In the genomic region with DNA sequence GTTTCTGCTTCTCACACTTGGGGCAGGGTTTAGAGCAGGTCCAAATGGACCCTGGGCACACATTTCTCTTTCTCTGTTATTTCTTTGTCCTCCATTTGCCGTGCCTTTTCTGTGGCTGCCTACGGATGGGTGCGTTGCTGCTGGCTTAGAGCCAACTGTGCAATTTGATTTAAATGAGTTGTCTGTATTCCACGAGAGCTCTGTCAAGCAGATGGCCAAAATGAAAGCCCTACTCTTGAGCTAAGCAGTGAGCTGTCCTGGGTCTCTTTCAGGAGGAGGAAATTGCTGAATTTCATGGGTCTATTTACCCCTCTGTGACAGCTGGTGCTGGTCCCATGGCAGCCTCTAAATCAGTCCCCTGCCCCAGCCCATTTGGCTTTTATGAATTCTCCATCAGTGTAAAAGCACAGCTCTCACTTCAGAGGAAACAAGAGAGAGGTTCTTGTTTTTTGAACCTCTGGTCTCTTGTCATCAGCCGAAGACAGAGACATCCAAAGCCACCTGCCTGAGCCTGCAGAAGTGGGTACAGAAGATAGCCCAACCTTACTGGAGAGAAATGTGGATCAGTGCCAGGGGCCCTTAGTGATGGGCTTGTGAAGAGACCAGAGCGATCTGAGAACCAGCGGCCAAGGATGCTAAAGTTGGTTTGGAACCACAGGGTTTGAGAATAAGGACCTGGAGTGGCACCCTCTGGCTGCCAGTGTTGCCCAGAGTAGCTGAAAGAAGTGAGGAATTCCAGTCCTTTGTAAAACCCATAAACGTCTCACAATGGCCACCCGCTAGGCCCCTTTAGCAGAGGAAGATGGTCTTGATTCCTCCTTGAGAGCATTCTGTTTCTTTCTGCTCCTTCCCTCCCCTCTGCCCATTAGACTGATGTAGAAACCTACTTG, we compare ENCODE assay signal across 8 mouse cellular contexts. TPM values are rescaled to one million over a fixed set of nuclear protein-coding genes. Genes with fewer than 3 reads are reported as not detected.
DNase-seq lines count a peak whose midpoint lies in the region; ATAC-seq lines count a peak whose summit lies in the region.
"Not testable (repeated sequence)": the region's sequence is repeated elsewhere in the genome, so short reads cannot be mapped to it uniquely, and the experiment has no call there.
"Had no signal": no experiment of that assay in that cellular context is flagged by ENCODE, and none has a peak within 500 bp of the region (broad histone marks: within the 10 kb centered on the region; RNA-seq: fewer than 3 reads in every experiment).

No protein-coding gene starts in this region.

- not testable (repeated sequence) for H3K9ac ChIP-seq in forebrain, embryonic 13.5 days; hindbrain, embryonic 16.5 days (ENCODE audit: low read depth, low read length); lung, embryonic 15.5 days; midbrain, embryonic 13.5 days (replicated peaks); neural tube, embryonic 12.5 days

- H3K27ac ChIP-seq in forebrain, embryonic 13.5 days, result peak overlapping the region; percentile 70
- not testable (repeated sequence) for H3K27ac ChIP-seq in heart, embryonic 10.5 days; hindbrain, embryonic 16.5 days (ENCODE audit: low read depth, low read length); lung, embryonic 15.5 days; midbrain, embryonic 13.5 days; neural tube, embryonic 12.5 days

- H3K27me3 ChIP-seq in forebrain, embryonic 13.5 days; heart, embryonic 10.5 days (ENCODE audit: insufficient read depth, poor library complexity, severe bottlenecking); hindbrain, embryonic 16.5 days (replicated peaks; ENCODE audit: control insufficient read depth, insufficient read depth, low read length); lung, embryonic 15.5 days; midbrain, embryonic 13.5 days; neural tube, embryonic 12.5 days (replicated peaks): not testable (repeated sequence)

- H3K36me3 ChIP-seq in forebrain, embryonic 13.5 days (ENCODE audit: poor library complexity, severe bottlenecking); heart, embryonic 10.5 days; hindbrain, embryonic 16.5 days (ENCODE audit: control insufficient read depth, insufficient read depth, low read length); lung, embryonic 15.5 days; midbrain, embryonic 13.5 days; neural tube, embryonic 12.5 days: not testable (repeated sequence)

- H3K4me2 ChIP-seq in forebrain, embryonic 13.5 days; hindbrain, embryonic 16.5 days (ENCODE audit: low read length); lung, embryonic 15.5 days; midbrain, embryonic 13.5 days (replicated peaks); neural tube, embryonic 12.5 days (replicated peaks): not testable (repeated sequence)

- not testable (repeated sequence) for H3K9me3 ChIP-seq in forebrain, embryonic 13.5 days (replicated peaks); heart, embryonic 10.5 days; hindbrain, embryonic 16.5 days (ENCODE audit: control insufficient read depth, low read length); lung, embryonic 15.5 days; midbrain, embryonic 13.5 days; neural tube, embryonic 12.5 days

- ATAC-seq in forebrain, embryonic 13.5 days, result peak; percentile 94
- ATAC-seq in hindbrain, embryonic 16.5 days, result peak; percentile 81
- ATAC-seq in lung, embryonic 15.5 days (ENCODE audit: borderline replicate concordance, extremely low read depth, low FRiP score, low TSS enrichment), result 0 out of 2 replicates have a peak, but pooled peaks have one; percentile 16
- ATAC-seq in midbrain, embryonic 13.5 days, result peak; percentile 88
- ATAC-seq in neural tube, embryonic 12.5 days (ENCODE audit: low FRiP score, low read depth), result peak; percentile 90

- peak; percentile 37 to 62 for DNase-seq in cerebellum, postnatal 10 days
- DNase-seq in heart, embryonic 10.5 days (ENCODE audit: low spot score), result peak; percentile 41

- H3K4me3 ChIP-seq in forebrain, embryonic 13.5 days; heart, embryonic 10.5 days; hindbrain, embryonic 16.5 days (ENCODE audit: low read length); lung, embryonic 15.5 days; midbrain, embryonic 13.5 days (replicated peaks); neural tube, embryonic 12.5 days: not testable (repeated sequence)

- H3K4me1 ChIP-seq in forebrain, embryonic 13.5 days; heart, embryonic 10.5 days; hindbrain, embryonic 16.5 days (ENCODE audit: control insufficient read depth, insufficient read depth, low read depth, low read length); lung, embryonic 15.5 days; midbrain, embryonic 13.5 days (replicated peaks); neural tube, embryonic 12.5 days: not testable (repeated sequence)

- 38% methylated on average over 8 of the region's 9 CpGs for WGBS in forebrain, embryonic 13.5 days
- WGBS in heart, embryonic 10.5 days, result 77% methylated on average over 8 of the region's 9 CpGs
- WGBS in hindbrain, embryonic 16.5 days, result 35% methylated on average over 7 of the region's 9 CpGs
- WGBS in lung, embryonic 15.5 days, result 53% methylated on average over 8 of the region's 9 CpGs
- WGBS in midbrain, embryonic 13.5 days, result 32% methylated on average over 9 of the region's 9 CpGs
- 28% methylated on average over 9 of the region's 9 CpGs for WGBS in neural tube, embryonic 12.5 days

RNA-seq across cellular contexts. Expression of a gene that starts 44.7 kb away (rescaled TPM):
- polyA plus RNA-seq in forebrain, embryonic 13.5 days (2015; fragmentation: Nextera tagmentation; extraction: Ambion mirVana), result 0.35 and 0.43 TPM in 2 replicates
- polyA plus RNA-seq in heart, embryonic 10.5 days (2016; fragmentation: Nextera tagmentation; extraction: Ambion mirVana), result 0.06 and 0.25 TPM in 2 replicates
- polyA plus RNA-seq in hindbrain, embryonic 16.5 days (2015; fragmentation: Nextera tagmentation; extraction: Ambion mirVana), result 1.2 and 1.5 TPM in 2 replicates
- 0.44 and 1.1 TPM in 2 replicates for polyA plus RNA-seq in lung, embryonic 15.5 days (2015; fragmentation: Nextera tagmentation; extraction: Ambion mirVana)
- polyA plus RNA-seq in midbrain, embryonic 13.5 days (2015; fragmentation: Nextera tagmentation; extraction: Ambion mirVana), result 0.22 and 0.35 TPM in 2 replicates
- 0.16 and 0.18 TPM in 2 replicates for polyA plus RNA-seq in neural tube, embryonic 12.5 days (2016; fragmentation: Nextera tagmentation; extraction: Ambion mirVana)
- polyA plus RNA-seq: Patski had no signal

RNA-seq across cellular contexts. Expression of a gene that starts 47.9 kb away (rescaled TPM):
- 317 and 334 TPM in 2 replicates for polyA plus RNA-seq in forebrain, embryonic 13.5 days (2015; fragmentation: Nextera tagmentation; extraction: Ambion mirVana)
- 242 and 244 TPM in 2 replicates for polyA plus RNA-seq in heart, embryonic 10.5 days (2016; fragmentation: Nextera tagmentation; extraction: Ambion mirVana)
- 217 and 229 TPM in 2 replicates for polyA plus RNA-seq in hindbrain, embryonic 16.5 days (2015; fragmentation: Nextera tagmentation; extraction: Ambion mirVana)
- 261 and 273 TPM in 2 replicates for polyA plus RNA-seq in lung, embryonic 15.5 days (2015; fragmentation: Nextera tagmentation; extraction: Ambion mirVana)
- polyA plus RNA-seq in midbrain, embryonic 13.5 days (2015; fragmentation: Nextera tagmentation; extraction: Ambion mirVana), result 334 and 365 TPM in 2 replicates
- 345 and 348 TPM in 2 replicates for polyA plus RNA-seq in neural tube, embryonic 12.5 days (2016; fragmentation: Nextera tagmentation; extraction: Ambion mirVana)

Comparison
In these comparisons a context has a peak if more than half of its experiments do, and no peak if none do; other contexts are left out.
1. ATAC-seq: peak in every context shown above with its lines; median percentile 94 in forebrain, embryonic 13.5 days; 90 in neural tube, embryonic 12.5 days; 88 in midbrain, embryonic 13.5 days; 81 in hindbrain, embryonic 16.5 days; 16 in lung, embryonic 15.5 days.